In the genomic region with DNA sequence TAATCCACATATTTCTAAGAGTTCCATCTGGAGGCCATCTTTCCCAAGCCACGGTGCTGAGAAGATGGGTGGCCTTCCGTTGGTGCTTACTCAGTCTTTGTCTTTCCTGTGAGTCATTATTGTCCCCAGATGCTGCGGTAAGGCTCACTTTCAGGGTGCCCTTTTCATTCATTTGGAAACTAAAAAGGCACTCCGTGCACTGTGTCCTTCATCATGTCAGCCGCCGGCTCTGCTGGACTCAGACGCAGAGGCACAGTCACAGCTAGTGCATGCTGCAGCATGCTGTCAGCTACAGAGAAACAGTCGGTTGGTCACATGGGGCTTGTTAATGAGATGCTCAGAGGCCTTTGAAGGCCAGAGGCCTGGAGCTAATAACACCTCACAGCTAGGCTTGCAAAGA, we compare ENCODE assay signal across 10 mouse cellular contexts. TPM values are rescaled to one million over a fixed set of nuclear protein-coding genes. Genes with fewer than 3 reads are reported as not detected.
DNase-seq lines count a peak whose midpoint lies in the region; ATAC-seq and TF ChIP-seq lines count a peak whose summit lies in the region.
"Had no signal": no experiment of that assay in that cellular context is flagged by ENCODE, and none has a peak within 500 bp of the region (broad histone marks: within the 10 kb centered on the region; RNA-seq: fewer than 3 reads in every experiment).

No protein-coding gene starts in this region.

- DNase-seq in heart, adult 11 months, result peak; percentile 53
- DNase-seq in heart, embryonic 10.5 days (ENCODE audit: low spot score), result no peak
- peak; percentile 55 for DNase-seq in mesoderm, embryonic 11.5 days (ENCODE audit: low read depth, low spot score)
- peak; percentile 81 for DNase-seq in retina, postnatal 1 day
- DNase-seq in kidney, postnatal 10 days, result no peak
- DNase-seq: lung, adult 2 months had no signal

- no peak overlapping the region for H3K27ac ChIP-seq in heart, embryonic 10.5 days
- no peak overlapping the region for H3K27ac ChIP-seq in forebrain, embryonic 16.5 days (ENCODE audit: low read length)
- H3K27ac ChIP-seq in intestine, postnatal 0 days (ENCODE audit: low read depth, low read length), result no peak overlapping the region
- H3K27ac ChIP-seq: layer of hippocampus, adult 2 months had no signal

- ATAC-seq in forebrain, embryonic 16.5 days, result peak; percentile 87
- ATAC-seq in CD4-positive, CD25-positive, alpha-beta regulatory T cell, adult 4 months, result no peak
- ATAC-seq in intestine, postnatal 0 days, result no peak

- H3K36me3 ChIP-seq in heart, embryonic 10.5 days, result no peaks in the 10 kb centered on the region
- no peaks in the 10 kb centered on the region for H3K36me3 ChIP-seq in forebrain, embryonic 16.5 days (ENCODE audit: control insufficient read depth, insufficient read depth)
- no peaks in the 10 kb centered on the region for H3K36me3 ChIP-seq in intestine, postnatal 0 days (ENCODE audit: control insufficient read depth, insufficient read depth)

- peak overlapping the region; percentile 33; the same call in 1 of the 2 replicates for H3K4me2 ChIP-seq in forebrain, embryonic 16.5 days (ENCODE audit: low read length)
- no peak overlapping the region for H3K4me2 ChIP-seq in intestine, postnatal 0 days (replicated peaks; ENCODE audit: low read depth)

- no peak for TF ChIP-seq CTCF in intestine, postnatal 0 days (IDR thresholded peaks at IDR 0.05; ENCODE audit: low read depth)

- WGBS in heart, embryonic 10.5 days, result 33% methylated on average over 8 of the region's 8 CpGs
- 5% methylated on average over 8 of the region's 8 CpGs for WGBS in forebrain, embryonic 16.5 days
- 57% methylated on average over 8 of the region's 8 CpGs for WGBS in intestine, postnatal 0 days

- H3K4me1 ChIP-seq in heart, embryonic 10.5 days, result peaks cover 5% of the 10 kb centered on the region; the same call in 1 of the 2 replicates
- 0 out of 2 replicates have a peak, but pooled peaks cover 3% of the 10 kb centered on the region for H3K4me1 ChIP-seq in forebrain, embryonic 16.5 days (replicated peaks; ENCODE audit: control insufficient read depth, insufficient read depth, low read length)
- H3K4me1 ChIP-seq in intestine, postnatal 0 days (replicated peaks; ENCODE audit: control insufficient read depth, insufficient read depth, low read length), result no peaks in the 10 kb centered on the region

- H3K27me3 ChIP-seq in heart, embryonic 10.5 days (ENCODE audit: insufficient read depth, poor library complexity, severe bottlenecking), result no peaks in the 10 kb centered on the region
- no peaks in the 10 kb centered on the region for H3K27me3 ChIP-seq in forebrain, embryonic 16.5 days (replicated peaks; ENCODE audit: control insufficient read depth, insufficient read depth, low read length)
- H3K27me3 ChIP-seq in intestine, postnatal 0 days (replicated peaks; ENCODE audit: control insufficient read depth, insufficient read depth, low read length), result no peaks in the 10 kb centered on the region

- H3K9ac ChIP-seq in forebrain, embryonic 16.5 days (replicated peaks; ENCODE audit: low read depth, low read length), result peak overlapping the region; percentile 6; the same call in 1 of the 2 replicates
- H3K9ac ChIP-seq in intestine, postnatal 0 days (ENCODE audit: low read depth, low read length), result no peak overlapping the region

- H3K9me3 ChIP-seq in heart, embryonic 10.5 days, result no peaks in the 10 kb centered on the region
- H3K9me3 ChIP-seq in forebrain, embryonic 16.5 days (ENCODE audit: control insufficient read depth, low read length), result no peaks in the 10 kb centered on the region
- no peaks in the 10 kb centered on the region for H3K9me3 ChIP-seq in intestine, postnatal 0 days (ENCODE audit: control insufficient read depth)

- H3K4me3 ChIP-seq in heart, embryonic 10.5 days, result no peak overlapping the region
- H3K4me3 ChIP-seq in forebrain, embryonic 16.5 days (replicated peaks; ENCODE audit: low read length), result no peak overlapping the region
- no peak overlapping the region for H3K4me3 ChIP-seq in intestine, postnatal 0 days (ENCODE audit: low read depth, low read length)
- H3K4me3 ChIP-seq: layer of hippocampus, adult 2 months had no signal

RNA-seq across cellular contexts. Expression of a gene that starts 19.7 kb away (rescaled TPM):
- polyA plus RNA-seq in heart, embryonic 10.5 days (2016; fragmentation: Nextera tagmentation; extraction: Ambion mirVana), result 2.5 and 2.6 TPM in 2 replicates
- polyA plus RNA-seq in forebrain, embryonic 16.5 days (2015; fragmentation: Nextera tagmentation; extraction: Ambion mirVana), result 6.4 and 7.4 TPM in 2 replicates
- polyA plus RNA-seq in CD4-positive, CD25-positive, alpha-beta regulatory T cell, adult 4 months (2017; shearing (Covaris generic)), result 1 to 10 TPM in 1 of 2 experiments, under 1 TPM in 1; 0.95 to 1.2 TPM
- 0.95 and 1.1 TPM in 2 replicates for polyA plus RNA-seq in intestine, postnatal 0 days (2015; fragmentation: Nextera tagmentation; extraction: Ambion mirVana)

Comparison
In these comparisons a context has a peak if more than half of its experiments do, and no peak if none do; other contexts are left out.
1. DNase-seq: peak in heart, adult 11 months (single experiment), mesoderm, embryonic 11.5 days (single experiment) and retina, postnatal 1 day (single experiment); none in heart, embryonic 10.5 days (single experiment) and kidney, postnatal 10 days (single experiment).